Mouse (Mus musculus): Measurements from ENCODE around the gene Ddah2.

- TF ChIP-seq EP300 (IDR thresholded peaks at IDR 0.05; ENCODE audit: low read depth) (peak; percentile 88), CTCF (IDR thresholded peaks at IDR 0.05; ENCODE audit: low read depth) (no peak)
Observed at GRCm38 (mm10) chr17:35090166-35090932, 31.5 kb downstream of the Ddah2 start.

All from liver, postnatal 0 days (tissue).